Comparison of ENCODE assay signal across 8 mouse cellular contexts in genomic region chr7:82263141-82263540, GRCm38 (mm10).
DNase-seq lines count a peak whose midpoint lies in the region; ATAC-seq lines count a peak whose summit lies in the region.

No protein-coding gene starts in this region.

- 17% methylated on average over 8 of the region's 8 CpGs for WGBS in hindbrain, embryonic 10.5 days
- 19% methylated on average over 8 of the region's 8 CpGs for WGBS in hindbrain, embryonic 16.5 days

- no peak overlapping the region for H3K27ac ChIP-seq in hindbrain, embryonic 10.5 days
- H3K27ac ChIP-seq in hindbrain, embryonic 16.5 days (ENCODE audit: low read depth, low read length), result no peak overlapping the region

- no peak for ATAC-seq in hindbrain, embryonic 16.5 days

- H3K4me2 ChIP-seq in hindbrain, embryonic 16.5 days (ENCODE audit: low read length), result no peak overlapping the region

- no peak overlapping the region for H3K4me3 ChIP-seq in hindbrain, embryonic 10.5 days
- no peak overlapping the region for H3K4me3 ChIP-seq in hindbrain, embryonic 16.5 days (ENCODE audit: low read length)

- peak; percentile 65 for DNase-seq in hindbrain, embryonic 10.5 days (ENCODE audit: low spot score)
- peak; percentile 9 to 21 for DNase-seq in CD8-positive naive resting alpha-beta T cell, adult 2 months (ENCODE audit: low read depth in 2 of 2, low spot score in 2 of 2)
- DNase-seq in c-Kit-positive CD71-positive TER-119-negative erythroid progenitor cells, embryonic 14.5 days (ENCODE audit: low read depth), result peak; percentile 11
- peak; percentile 47 to 56 for DNase-seq in frontal cortex, postnatal 25 days (ENCODE audit: low spot score in 2 of 2)
- peak; percentile 54 to 66 for DNase-seq in layer of hippocampus, postnatal 14 days (ENCODE audit: low spot score in 2 of 2)
- DNase-seq in mesoderm, embryonic 11.5 days (ENCODE audit: low read depth, low spot score), result peak; percentile 79
- DNase-seq in urinary bladder, adult 2 months (ENCODE audit: low spot score), result peak; percentile 37

- no peaks in the 10 kb centered on the region for H3K27me3 ChIP-seq in hindbrain, embryonic 10.5 days (ENCODE audit: insufficient read depth, poor library complexity, severe bottlenecking)
- no peaks in the 10 kb centered on the region for H3K27me3 ChIP-seq in hindbrain, embryonic 16.5 days (replicated peaks; ENCODE audit: control insufficient read depth, insufficient read depth, low read length)

- no peak overlapping the region for H3K9ac ChIP-seq in hindbrain, embryonic 16.5 days (ENCODE audit: low read depth, low read length)

- no peaks in the 10 kb centered on the region for H3K36me3 ChIP-seq in hindbrain, embryonic 10.5 days
- no peaks in the 10 kb centered on the region for H3K36me3 ChIP-seq in hindbrain, embryonic 16.5 days (ENCODE audit: control insufficient read depth, insufficient read depth, low read length)

- H3K4me1 ChIP-seq in hindbrain, embryonic 10.5 days (replicated peaks), result no peaks in the 10 kb centered on the region
- H3K4me1 ChIP-seq in hindbrain, embryonic 16.5 days (ENCODE audit: control insufficient read depth, insufficient read depth, low read depth, low read length), result no peaks in the 10 kb centered on the region

- no peaks in the 10 kb centered on the region for H3K9me3 ChIP-seq in hindbrain, embryonic 10.5 days
- H3K9me3 ChIP-seq in hindbrain, embryonic 16.5 days (ENCODE audit: control insufficient read depth, low read length), result no peaks in the 10 kb centered on the region

Comparison
In these comparisons a context has a peak if more than half of its experiments do, and no peak if none do; other contexts are left out.
1. DNase-seq: peak in every context shown above with its lines; median percentile 79 in mesoderm, embryonic 11.5 days; 65 in hindbrain, embryonic 10.5 days; 60 in layer of hippocampus, postnatal 14 days; 52 in frontal cortex, postnatal 25 days; 37 in urinary bladder, adult 2 months; 15 in CD8-positive naive resting alpha-beta T cell, adult 2 months; 11 in c-Kit-positive CD71-positive TER-119-negative erythroid progenitor cells, embryonic 14.5 days.